Mouse (Mus musculus) ES-Bruce4 (cell line): Measurements from ENCODE around the gene Brca1.

ENCODE experiments used
- CTCF ChIP-seq: IDR thresholded peaks from one replicate; pipeline ENCODE4 v1.8.1; 2011; ENCODE audit warnings: low read depth, low read length
- POLR2A ChIP-seq: IDR thresholded peaks from one replicate; pipeline ENCODE4 v1.8.1; 2011; ENCODE audit warnings: low read length; ENCODE audit not compliant: insufficient read depth

DNA sequence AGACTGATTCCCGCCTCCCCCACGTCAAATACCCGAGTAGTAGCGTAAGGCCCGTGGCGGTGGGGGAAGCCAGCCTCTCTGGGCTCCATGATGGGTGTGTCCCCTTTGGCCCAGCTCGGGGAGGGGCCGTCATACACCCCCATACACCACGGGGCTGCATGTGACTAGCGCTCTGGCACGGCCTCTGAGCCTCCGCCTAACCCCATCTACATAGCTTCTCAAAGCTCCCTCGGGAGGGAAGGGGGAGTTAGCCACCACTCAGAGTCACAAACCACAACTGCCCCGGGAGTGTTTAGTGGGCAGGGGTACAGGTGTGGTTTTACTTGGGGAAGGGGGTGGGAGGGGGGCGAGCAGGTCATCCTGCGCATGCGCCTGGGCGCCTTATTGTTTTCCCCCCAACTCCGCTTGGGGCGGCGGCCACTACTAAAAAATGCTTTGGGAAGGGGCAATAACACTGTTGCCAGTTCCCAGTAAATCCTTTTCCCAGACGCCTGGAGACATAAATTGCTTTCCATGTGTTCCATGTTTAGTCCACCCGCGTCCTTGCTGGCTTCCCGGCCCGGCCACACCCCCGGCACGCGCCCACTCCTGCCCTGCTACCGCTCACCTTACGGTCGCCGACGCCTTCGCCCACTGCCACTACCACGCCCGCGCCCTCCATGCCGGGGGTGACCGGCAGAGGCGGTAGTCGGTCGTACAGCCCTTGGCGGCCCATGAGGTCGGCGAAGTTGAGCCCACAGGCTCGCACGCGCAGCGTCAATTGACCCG, 86.5 kb downstream of the Brca1 start:
- TF ChIP-seq CTCF (no peak), POLR2A (no peak)
